Mouse (Mus musculus) gastrocnemius, adult 18-20 months (tissue): ENCODE data around the gene Ifnk. TPM values are rescaled to one million over a fixed set of nuclear protein-coding genes. Genes with fewer than 3 reads are reported as not detected.

ENCODE experiments used
- DNase-seq: peaks from one replicate; pipeline ENCODE4 v3.0.0; 2021; ENCODE audit warnings: low spot score
- total RNA-seq, 2 experiments: library from RNA; stranded (reverse); gene quantifications; 2 replicates each; pipeline ENCODE4 v1.2.3; 2021

Ifnk gene
- total RNA-seq, 2 experiments from 2014 or later: not detected

DNA sequence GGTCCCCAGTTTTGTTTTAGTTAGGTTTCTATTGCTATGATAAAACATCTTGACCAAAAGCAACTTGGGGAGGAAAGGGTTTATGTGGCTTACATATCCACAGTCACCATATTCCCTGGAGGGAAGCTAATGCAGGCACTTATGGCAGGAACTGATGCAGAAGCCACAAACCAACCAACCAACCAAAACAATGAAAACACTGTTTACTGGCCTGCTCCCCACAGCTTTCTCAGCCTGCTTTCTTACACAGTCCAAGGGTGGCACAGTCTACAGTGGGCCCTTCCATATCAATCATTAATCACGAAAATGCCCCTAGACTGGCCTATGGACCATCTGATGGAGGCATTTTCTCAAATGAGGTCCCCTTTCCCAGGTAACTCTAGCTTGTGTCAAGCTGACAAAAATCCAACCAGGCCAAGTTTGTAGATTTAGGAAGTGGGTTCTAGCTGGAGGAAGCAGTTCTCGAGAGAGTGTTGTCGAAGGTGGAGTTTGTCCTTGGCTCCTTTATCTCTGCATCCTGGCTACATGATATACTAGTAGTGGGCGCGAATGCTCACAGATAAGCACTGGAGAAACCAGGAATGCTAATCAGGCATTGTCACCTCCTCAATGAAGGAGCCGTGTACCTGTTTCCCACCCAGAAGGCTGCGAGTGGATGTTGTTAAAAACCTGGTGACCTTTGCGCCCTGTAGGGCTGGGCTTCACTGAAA is 35.9 kb downstream of the Ifnk start:
- no peak for DNase-seq

DNA sequence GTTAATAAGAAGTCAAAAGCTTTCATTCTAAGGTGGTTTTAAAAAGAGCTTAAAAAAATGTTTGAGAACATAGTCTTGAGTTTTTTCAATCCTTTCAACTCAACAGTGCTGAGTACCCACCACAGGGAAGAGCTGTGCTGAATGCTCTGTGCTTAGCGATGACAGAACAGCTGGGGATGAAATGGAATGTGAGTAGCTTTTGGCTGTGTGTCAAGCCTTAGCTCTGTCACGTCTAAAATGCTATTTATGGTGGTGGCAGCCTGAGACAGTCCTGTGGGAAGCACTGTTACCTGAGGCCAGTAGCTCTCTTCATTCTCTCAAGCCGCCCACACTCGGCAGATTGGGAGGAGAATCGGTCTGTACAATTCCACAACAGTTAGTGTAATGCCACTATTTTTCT is 37.9 kb downstream of the Ifnk start:
- DNase-seq: no peak

DNA sequence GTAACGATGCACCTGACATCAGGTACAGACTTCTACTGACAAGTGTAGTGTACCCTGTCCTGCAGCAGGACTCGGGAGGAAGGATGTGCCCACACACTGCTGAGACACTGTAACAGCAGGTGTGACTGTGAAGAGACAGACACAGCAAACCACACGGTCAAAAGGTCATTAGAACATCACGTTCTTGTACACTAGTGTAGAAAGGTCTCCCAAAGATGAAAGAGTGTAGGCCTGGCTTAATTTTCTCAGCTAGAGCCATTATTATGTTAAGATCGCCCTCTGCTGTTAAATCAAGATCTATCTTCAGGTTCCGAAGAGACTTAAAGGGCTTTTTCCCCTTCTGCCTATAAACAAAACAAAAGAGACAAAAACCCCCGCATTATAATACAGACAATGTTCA is 40.9 kb downstream of the Ifnk start:
- DNase-seq: no peak

DNA sequence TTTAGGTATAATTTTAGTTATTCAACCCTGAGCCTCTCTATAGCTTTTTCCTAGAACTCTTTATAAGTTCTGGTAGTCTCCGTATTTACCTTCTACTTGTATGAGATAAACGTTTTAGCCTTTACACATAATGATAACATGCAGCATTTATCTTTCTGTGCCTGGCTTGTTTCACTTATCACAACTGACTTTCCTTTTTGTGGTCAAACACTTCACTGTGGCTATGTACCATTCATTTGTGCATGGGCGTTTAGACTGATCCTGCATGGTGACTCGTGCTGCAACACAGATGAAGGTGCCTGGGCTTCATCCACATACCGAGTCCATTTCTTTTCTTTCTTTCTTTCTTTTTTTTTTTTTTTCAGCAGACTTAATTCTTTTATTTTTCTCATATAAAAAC is 49.8 kb downstream of the Ifnk start:
- no peak for DNase-seq

Other genes with a start within 250 kb of the Ifnk start
- gene Mob3b, start 5.4 kb downstream of the Ifnk start, total RNA-seq: 1 to 10 TPM in 1 of 2 experiments, under 1 TPM in 1; 0.55 to 1.1 TPM
- 10 to 100 TPM; 12.5 TPM for gene C9orf72, start 74.1 kb downstream of the Ifnk start, total RNA-seq